Mouse (Mus musculus) heart, postnatal 0 days (tissue): Measurements from ENCODE around the gene Bmx.

Source experiments
- CTCF ChIP-seq: IDR thresholded peaks from 2 replicates; pipeline ENCODE4 v1.5.1; 2016; ENCODE audit warnings: antibody characterized with exemption, control low read depth, low read depth
- EP300 ChIP-seq: IDR thresholded peaks from 2 replicates; pipeline ENCODE4 v1.6.1; 2016; ENCODE audit warnings: antibody characterized with exemption, low read depth

GRCm38 (mm10) chrX:164270603-164271002 is 12.6 kb upstream of the Bmx start:
- TF ChIP-seq EP300 (no peak), CTCF (no peak)
